Mouse (Mus musculus): ENCODE measurements at regions not wholly inside any gene's neighbourhood (a gene's known extent, or its start where the extent isn't known, plus 50 kb on each side); places are given as distances from the start of the nearest gene placed in this dataset.

DNA sequence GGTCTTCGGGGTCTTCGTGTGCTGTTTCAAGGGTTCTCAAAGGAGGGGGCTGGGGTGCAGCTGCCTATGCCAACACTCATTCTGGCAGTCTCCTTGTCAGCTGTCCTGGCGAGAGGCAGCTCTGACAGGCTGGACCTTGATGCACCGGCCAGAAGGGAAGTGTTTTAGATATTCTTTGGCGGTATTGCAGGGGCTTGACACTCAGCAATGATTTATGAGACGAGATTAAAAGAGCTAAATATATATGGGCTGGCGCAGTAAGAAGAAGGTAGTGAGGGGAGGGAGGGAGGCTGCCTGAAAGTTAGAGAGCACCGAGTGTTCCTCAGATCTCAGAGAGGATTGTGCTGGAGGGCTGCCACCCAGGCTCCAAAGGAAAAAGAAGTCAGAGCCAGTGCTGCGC is 50.2 kb upstream of the Pdzd8 start:
- in situ Hi-C loops (cut with MboI, MseI): loop anchor here (5.0 kb wide), 1 partner anchor 268 kb away; no protein-coding TSS in a partner anchor

DNA sequence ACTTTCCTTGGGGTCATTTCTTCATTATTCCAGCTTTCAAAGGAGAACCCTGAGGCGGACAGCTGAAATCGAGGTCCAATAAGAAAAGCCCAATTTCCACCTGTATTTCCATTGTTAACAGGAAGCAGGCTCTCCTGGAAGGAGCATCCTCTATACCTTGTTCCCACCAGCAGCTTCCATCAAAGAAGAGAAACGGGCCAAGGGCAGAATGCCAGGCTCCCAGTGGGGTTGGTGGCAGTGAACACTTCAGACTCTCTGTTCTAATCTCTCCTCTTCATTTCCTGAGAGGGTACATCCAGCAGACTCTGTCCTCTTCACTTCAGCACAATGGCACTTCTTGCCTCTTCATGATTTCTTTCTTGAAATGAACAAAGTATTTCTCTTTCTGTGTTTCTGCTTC is 50.9 kb upstream of the Pdzd8 start:
- in situ Hi-C loops (cut with MboI, MseI): loop anchor here (5.0 kb wide), 1 partner anchor 269 kb away; no protein-coding TSS in a partner anchor

- in situ Hi-C loops (cut with MboI, MseI): loop anchor here (5.0 kb wide), 1 partner anchor 273 kb away; no protein-coding TSS in a partner anchor
These were observed 54.4 kb upstream of the Pdzd8 start for GRCm38 (mm10) chr19:59399849-59400585.

DNA sequence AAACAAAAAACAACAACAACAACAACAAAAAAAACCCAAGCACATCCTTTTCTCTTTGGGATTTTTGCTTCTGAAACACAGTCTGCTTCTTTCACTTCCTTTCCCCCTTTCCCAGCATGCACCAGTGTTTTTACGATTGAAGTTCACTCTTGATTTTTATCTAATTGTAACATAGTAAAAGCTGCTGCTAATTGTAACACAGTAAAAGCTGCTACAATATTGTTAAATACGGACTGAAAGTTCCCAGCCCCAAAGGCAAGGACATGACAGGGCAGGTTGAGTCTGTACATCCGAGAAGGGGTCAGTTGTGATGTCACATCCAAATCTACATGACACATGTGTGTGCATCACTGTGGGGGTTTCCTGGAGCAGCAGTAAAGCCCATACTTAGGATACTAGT is 55.7 kb upstream of the Pdzd8 start:
- in situ Hi-C loops (cut with MboI, MseI): no loop called here

DNA sequence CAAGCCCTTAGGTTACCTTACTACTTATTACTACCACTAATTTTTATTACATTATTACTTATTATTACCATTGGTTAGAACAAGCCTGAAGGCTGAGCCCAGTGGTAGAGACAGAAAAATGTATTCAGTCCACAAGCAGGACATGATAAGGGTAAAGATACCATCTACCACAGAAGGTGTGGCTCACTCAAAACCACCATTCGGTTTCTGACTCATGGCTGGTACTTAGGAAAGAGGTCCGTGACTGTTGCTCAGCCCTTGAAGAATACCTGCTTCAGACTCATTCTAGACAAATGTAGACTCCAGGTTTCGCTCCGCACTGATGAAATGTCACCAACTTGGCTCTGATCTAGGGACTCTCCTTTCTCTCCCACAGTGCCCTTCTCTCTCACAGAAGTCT is 56.1 kb upstream of the Emx2 start:
- in situ Hi-C loops (cut with MboI, MseI): no loop called here

GRCm38 (mm10) chr19:59404082-59404481 is 54.1 kb upstream of the Emx2 start:
- in situ Hi-C loops (cut with MboI, MseI): no loop called here

GRCm38 (mm10) chr19:59404766-59405165 is 53.4 kb upstream of the Emx2 start:
- in situ Hi-C loops (cut with MboI, MseI): no loop called here

DNA sequence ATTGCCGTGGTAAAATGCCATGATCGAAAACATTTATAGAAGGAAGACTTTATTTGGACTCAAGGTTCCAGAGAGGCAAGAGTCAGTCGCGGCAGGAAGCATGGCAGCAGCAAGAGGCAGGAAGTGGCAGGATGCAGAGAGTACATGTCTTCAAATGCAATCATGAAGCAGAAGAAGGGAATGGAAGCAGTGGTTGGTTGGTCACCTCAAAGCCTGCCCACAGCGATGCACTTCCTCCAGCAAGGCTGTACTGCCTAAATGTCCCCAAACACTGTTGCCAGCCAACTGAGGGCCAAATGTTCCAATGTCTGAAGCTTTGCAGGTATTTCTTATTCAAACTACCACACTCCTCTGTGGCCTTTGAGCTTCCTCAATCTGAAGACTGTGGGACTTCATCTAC is 52.6 kb upstream of the Emx2 start:
- in situ Hi-C loops (cut with MboI, MseI): no loop called here

GRCm38 (mm10) chr19:59408094-59408493 is 50.1 kb upstream of the Emx2 start:
- in situ Hi-C loops (cut with MboI, MseI): no loop called here
